23 mouse cellular contexts compared by ENCODE assay signal in the genomic region with DNA sequence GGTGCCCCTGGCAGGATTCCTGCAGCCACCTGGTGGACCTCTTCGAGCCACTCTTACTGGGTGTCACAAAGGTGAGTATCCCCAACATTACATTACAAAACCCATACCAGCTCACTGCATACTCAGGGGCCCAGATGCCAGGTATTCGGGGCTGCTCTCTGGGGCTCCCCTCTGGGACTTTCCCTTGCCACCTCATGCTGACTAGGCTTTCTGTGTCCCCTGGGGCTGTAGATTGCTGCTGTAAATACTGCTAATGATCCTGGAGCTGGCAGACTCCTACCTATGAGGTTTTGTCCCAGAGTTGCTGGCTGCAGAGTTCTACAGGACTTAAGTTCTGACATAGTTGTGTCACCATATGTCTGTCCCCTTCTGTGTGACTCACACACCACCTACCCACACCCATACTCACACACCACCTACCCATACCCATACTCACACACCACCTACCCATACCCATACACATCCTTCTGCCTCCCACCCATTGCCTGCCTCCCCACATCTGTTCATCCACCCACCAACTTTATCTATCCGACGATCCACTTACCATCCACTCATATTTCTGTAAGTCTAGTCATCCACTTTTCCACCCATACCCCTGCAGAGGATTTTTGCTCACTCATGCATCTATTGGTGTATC. TPM values are rescaled to one million over a fixed set of nuclear protein-coding genes. Genes with fewer than 3 reads are reported as not detected.
A peak's percentile ranks its signal among the peaks of the same experiment; 100 is the strongest.
DNase-seq lines count a peak whose midpoint lies in the region; ATAC-seq lines count a peak whose summit lies in the region.
"Had no signal": no experiment of that assay in that cellular context is flagged by ENCODE, and none has a peak within 500 bp of the region (broad histone marks: within the 10 kb centered on the region; RNA-seq: fewer than 3 reads in every experiment).

No protein-coding gene starts in this region.

- peak; percentile 82 for ATAC-seq in frontal cortex, adult (ENCODE audit: low TSS enrichment)
- no peak for ATAC-seq in kidney, embryonic 16.5 days (ENCODE audit: low FRiP score, low TSS enrichment)
- ATAC-seq: midbrain, embryonic 16.5 days had no signal

- no peak overlapping the region for H3K27ac ChIP-seq in kidney, embryonic 16.5 days (ENCODE audit: low read length)
- H3K27ac ChIP-seq: embryonic facial prominence, embryonic 12.5 days; forebrain, embryonic 12.5 days; gastrocnemius, adult 2 months; heart, embryonic 13.5 days; limb, embryonic 13.5 days; liver, embryonic 14.5 days had no signal

- 79% methylated on average over 4 of the region's 4 CpGs for WGBS in kidney, embryonic 16.5 days

- H3K4me1 ChIP-seq in kidney, embryonic 16.5 days (ENCODE audit: insufficient read depth, low read length), result no peaks in the 10 kb centered on the region
- H3K4me1 ChIP-seq: embryonic facial prominence, embryonic 12.5 days; forebrain, embryonic 12.5 days; limb, embryonic 13.5 days had no signal

- H3K9me3 ChIP-seq in kidney, embryonic 16.5 days (ENCODE audit: low read length), result no peaks in the 10 kb centered on the region
- H3K9me3 ChIP-seq: embryonic facial prominence, embryonic 12.5 days; forebrain, embryonic 12.5 days; heart, embryonic 13.5 days; limb, embryonic 13.5 days had no signal

- H3K9ac ChIP-seq in kidney, embryonic 16.5 days (replicated peaks; ENCODE audit: low read length), result no peak overlapping the region
- H3K9ac ChIP-seq: embryonic facial prominence, embryonic 12.5 days; forebrain, embryonic 12.5 days; heart, embryonic 13.5 days; limb, embryonic 13.5 days; liver, embryonic 14.5 days had no signal

- no peaks in the 10 kb centered on the region for H3K36me3 ChIP-seq in kidney, embryonic 16.5 days (ENCODE audit: insufficient read depth, low read length)
- H3K36me3 ChIP-seq: embryonic facial prominence, embryonic 12.5 days; forebrain, embryonic 12.5 days; heart, embryonic 13.5 days; limb, embryonic 13.5 days had no signal

- no peaks in the 10 kb centered on the region for H3K27me3 ChIP-seq in kidney, embryonic 16.5 days (ENCODE audit: insufficient read depth, low read length)
- H3K27me3 ChIP-seq: embryonic facial prominence, embryonic 12.5 days; forebrain, embryonic 12.5 days; heart, embryonic 13.5 days; limb, embryonic 13.5 days had no signal

- no peak overlapping the region for H3K4me3 ChIP-seq in kidney, embryonic 16.5 days (ENCODE audit: low read length)
- H3K4me3 ChIP-seq: embryonic facial prominence, embryonic 12.5 days; forebrain, embryonic 12.5 days; gastrocnemius, adult 2 months; heart, embryonic 13.5 days; limb, embryonic 13.5 days had no signal

- no peak for DNase-seq in frontal cortex, postnatal 10 days (ENCODE audit: low spot score in 2 of 2)
- peak; percentile 29 to 42 for DNase-seq in layer of hippocampus, adult 8-10 months (ENCODE audit: low spot score in 2 of 2)
- no peak for DNase-seq in layer of hippocampus, postnatal 10 days (ENCODE audit: low spot score in 2 of 2)
- peak; percentile 31 for DNase-seq in right cerebral cortex, postnatal 25 days
- DNase-seq in right cerebral cortex, postnatal 10 days (ENCODE audit: low spot score in 2 of 2), result no peak
- peak; percentile 64 for DNase-seq in layer of hippocampus, adult 9-11 months
- DNase-seq: adrenal gland, postnatal 25 days; B cell, adult 2 months; cerebellum, adult 2 months; gastrocnemius, adult 2 months; heart, adult 11 months; heart, postnatal 36 days; kidney, adult 2 months; kidney, postnatal 36 days; thymus, adult 18-20 months had no signal

- H3K4me2 ChIP-seq in kidney, embryonic 16.5 days (replicated peaks; ENCODE audit: low read depth, low read length), result no peak overlapping the region
- H3K4me2 ChIP-seq: embryonic facial prominence, embryonic 12.5 days; forebrain, embryonic 12.5 days; heart, embryonic 13.5 days; limb, embryonic 13.5 days had no signal

RNA-seq across cellular contexts. Expression of gene Nwd1, which starts 35.7 kb away (rescaled TPM):
- 10 to 100 TPM; 45.4 to 57.7 (median 50.6) TPM for total RNA-seq in layer of hippocampus, adult 8-10 months (2022)
- 10 to 100 TPM; 31.9 to 37.4 TPM for total RNA-seq in layer of hippocampus, postnatal 10 days (2021)
- polyA plus RNA-seq in kidney, embryonic 16.5 days (2015; fragmentation: Nextera tagmentation; extraction: Ambion mirVana), result 0.09 and 0.10 TPM in 2 replicates

RNA-seq across cellular contexts. Expression of gene Sin3b, which starts 40.9 kb away (rescaled TPM):
- 100 to 1,000 TPM; 172 to 190 (median 175) TPM for total RNA-seq in layer of hippocampus, adult 8-10 months (2022)
- total RNA-seq in layer of hippocampus, postnatal 10 days (2021), result 100 to 1,000 TPM; 166 to 174 TPM
- 162 and 182 TPM in 2 replicates for polyA plus RNA-seq in kidney, embryonic 16.5 days (2015; fragmentation: Nextera tagmentation; extraction: Ambion mirVana)

Comparison
In these comparisons a context has a peak if more than half of its experiments do, and no peak if none do; other contexts are left out.
1. DNase-seq: peak in layer of hippocampus, adult 8-10 months (2 of 2), right cerebral cortex, postnatal 25 days (single experiment) and layer of hippocampus, adult 9-11 months (single experiment); none in frontal cortex, postnatal 10 days (0 of 2), layer of hippocampus, postnatal 10 days (0 of 2) and right cerebral cortex, postnatal 10 days (0 of 2).